Mouse (Mus musculus): Measurements from ENCODE around the gene Hrasls5. TPM values are rescaled to one million over a fixed set of nuclear protein-coding genes. Genes with fewer than 3 reads are reported as not detected.

The Hrasls5 gene
- not detected for polyA plus RNA-seq (2015; fragmentation: Illumina TruSeq; extraction: RNeasy Lipid Tissue Mini Kit (QIAGEN cat#74804); ENCODE audit: insufficient read depth, low replicate concordance)

GRCm38 (mm10) chr19:7611942-7612757 lies at the start of gene Hrasls5:
TSS of gene Hrasls5 (plus strand) at chr19:7612541.

GRCm38 (mm10) chr19:7606801-7607689 lies 5.3 kb upstream of the Hrasls5 start, which contains the start of gene Lgals12:
TSS of gene Lgals12 (minus strand) at chr19:7607193.

Other genes with a start within 250 kb of the Hrasls5 start
- 6.8 TPM for gene Spindoc, start 229.5 kb upstream of the Hrasls5 start, polyA plus RNA-seq (2015; fragmentation: Illumina TruSeq; extraction: RNeasy Lipid Tissue Mini Kit (QIAGEN cat#74804); ENCODE audit: insufficient read depth, low replicate concordance)
- 7.2 TPM for gene 2700081O15Rik, start 194.9 kb upstream of the Hrasls5 start, polyA plus RNA-seq (2015; fragmentation: Illumina TruSeq; extraction: RNeasy Lipid Tissue Mini Kit (QIAGEN cat#74804); ENCODE audit: insufficient read depth, low replicate concordance)
- gene Rtn3, start 129.3 kb upstream of the Hrasls5 start, polyA plus RNA-seq (2015; fragmentation: Illumina TruSeq; extraction: RNeasy Lipid Tissue Mini Kit (QIAGEN cat#74804); ENCODE audit: insufficient read depth, low replicate concordance) = 126 TPM
- gene Atl3, start 118.5 kb upstream of the Hrasls5 start, polyA plus RNA-seq (2015; fragmentation: Illumina TruSeq; extraction: RNeasy Lipid Tissue Mini Kit (QIAGEN cat#74804); ENCODE audit: insufficient read depth, low replicate concordance) = 67.7 TPM
- 27.5 TPM for gene Pla2g16, start 55.1 kb upstream of the Hrasls5 start, polyA plus RNA-seq (2015; fragmentation: Illumina TruSeq; extraction: RNeasy Lipid Tissue Mini Kit (QIAGEN cat#74804); ENCODE audit: insufficient read depth, low replicate concordance)
- gene Lgals12, start 5.3 kb upstream of the Hrasls5 start, polyA plus RNA-seq (2015; fragmentation: Illumina TruSeq; extraction: RNeasy Lipid Tissue Mini Kit (QIAGEN cat#74804); ENCODE audit: insufficient read depth, low replicate concordance) = 0.33 TPM
- gene Slc22a19, start 98.8 kb downstream of the Hrasls5 start, polyA plus RNA-seq (2015; fragmentation: Illumina TruSeq; extraction: RNeasy Lipid Tissue Mini Kit (QIAGEN cat#74804); ENCODE audit: insufficient read depth, low replicate concordance) = not detected
- not detected for gene Slc22a26, start 190.1 kb downstream of the Hrasls5 start, polyA plus RNA-seq (2015; fragmentation: Illumina TruSeq; extraction: RNeasy Lipid Tissue Mini Kit (QIAGEN cat#74804); ENCODE audit: insufficient read depth, low replicate concordance)